Mouse (Mus musculus) neural tube, embryonic 13.5 days (tissue): ENCODE measurements around the gene Dzank1. TPM values are rescaled to one million over a fixed set of nuclear protein-coding genes. Genes with fewer than 3 reads are reported as not detected.

Experiments
- ATAC-seq: fragments of 200-750 bp; cut with Nextera tagmentation; 2 replicates; pipeline ENCODE4 v1.8.0; 2017; ENCODE audit warnings: low read depth, mild to moderate bottlenecking, moderate TSS enrichment, moderate library complexity
- H3K27ac ChIP-seq: fragments of 300-500 bp; sonication (generic); replicated peaks from 2 replicates; pipeline ENCODE4 v1.5.1; 2015; ENCODE audit warnings: moderate library complexity, mild to moderate bottlenecking, inconsistent platforms
- H3K27me3 ChIP-seq: fragments of 300-500 bp; sonication (generic); 2 replicates; pipeline ENCODE4 v1.6.1; 2015; ENCODE audit warnings: mild to moderate bottlenecking, inconsistent platforms
- H3K36me3 ChIP-seq: fragments of 300-500 bp; sonication (generic); 2 replicates; pipeline ENCODE4 v1.6.1; 2015; ENCODE audit warnings: mild to moderate bottlenecking, inconsistent platforms
- H3K4me1 ChIP-seq: fragments of 300-500 bp; sonication (generic); replicated peaks from 2 replicates; pipeline ENCODE4 v1.6.1; 2015; ENCODE audit warnings: inconsistent platforms
- H3K4me2 ChIP-seq: fragments of 300-500 bp; sonication (generic); 2 replicates; pipeline ENCODE4 v1.6.1; 2015; ENCODE audit warnings: inconsistent platforms, mild to moderate bottlenecking, moderate library complexity
- H3K4me3 ChIP-seq: fragments of 300-500 bp; sonication (generic); 2 replicates; pipeline ENCODE4 v1.5.1; 2015; ENCODE audit warnings: mild to moderate bottlenecking, inconsistent platforms
- H3K9ac ChIP-seq: fragments of 300-500 bp; sonication (generic); 2 replicates; pipeline ENCODE4 v1.6.1; 2015; ENCODE audit warnings: moderate library complexity, mild to moderate bottlenecking, inconsistent platforms
- H3K9me3 ChIP-seq: fragments of 300-500 bp; sonication (generic); 2 replicates; pipeline ENCODE4 v1.6.1; 2016; ENCODE audit warnings: inconsistent platforms
- WGBS: fragments of 180-500 bp; shearing (Covaris S2); methylation state at CpG from one replicate; pipeline ENCODE4 v1.1.7; 2015; 5-methylcytosine and 5-hydroxymethylcytosine counted together
- polyA plus RNA-seq: library from polyadenylated mRNA; unstranded; fragments of >200 nt; fragmentation: Nextera tagmentation; extraction: Ambion mirVana; gene quantifications from 2 replicates; pipeline ENCODE4 v1.2.1, GENCODE M21; 2015

The Dzank1 gene
- polyA plus RNA-seq: 9.7 and 12.9 TPM in 2 replicates

DNA sequence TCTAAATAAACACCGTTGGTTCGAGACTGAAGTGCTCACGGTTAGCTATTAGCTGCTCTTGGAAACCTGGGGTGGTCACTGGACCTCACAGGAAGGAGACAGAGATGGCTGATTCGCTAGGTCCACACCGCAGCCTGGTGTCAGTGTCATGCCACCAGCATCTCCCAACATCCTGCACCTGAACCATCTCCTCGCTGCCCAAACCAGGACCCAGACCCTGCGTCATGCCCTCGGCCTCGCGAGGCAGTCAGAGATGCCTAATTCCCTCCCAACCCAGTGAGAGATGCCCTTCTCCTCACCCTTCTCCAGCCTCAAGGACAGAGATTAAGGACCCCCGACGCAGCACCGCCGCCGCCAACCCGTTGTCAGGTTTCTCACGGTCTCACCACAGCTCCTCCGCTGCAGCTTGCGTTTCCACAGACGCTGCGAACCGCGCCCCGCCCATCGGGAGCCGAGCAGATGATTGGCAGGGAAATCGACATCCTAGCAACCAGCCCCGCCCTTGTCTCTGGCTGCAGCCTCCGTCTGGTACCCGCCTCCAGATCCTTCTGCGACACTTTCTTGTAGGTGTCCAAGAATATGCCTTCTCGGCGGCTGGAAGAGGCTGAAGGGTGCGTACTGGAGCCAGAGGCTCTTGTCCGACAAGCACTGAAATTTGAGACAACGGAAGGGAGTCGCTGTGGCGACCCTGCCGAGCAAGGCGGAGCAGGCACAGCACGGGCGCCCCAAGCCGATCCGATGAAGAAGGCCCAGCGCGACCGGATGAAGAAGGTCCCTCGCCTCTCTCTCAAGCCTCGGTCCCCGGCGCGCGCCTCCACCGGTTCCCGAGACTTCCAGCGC, at the start of gene Dzank1, which contains the start of gene Polr3f:
TSS of gene Dzank1 (minus strand) at position 434 of the 840 bp plus-strand sequence.
TSS of gene Polr3f (plus strand) at position 738 of the 840 bp plus-strand sequence.
- Histone ChIP-seq H3K9me3 (no peaks in the 10 kb centered on the region), H3K9ac (peak within 1 kb of the TSS; percentile 92), H3K4me2 (peak within 1 kb of the TSS; percentile 96), H3K4me1 (peaks cover 31% of the 10 kb centered on the region), H3K4me3 (peak within 1 kb of the TSS; percentile 95), H3K36me3 (peaks cover 15% of the 10 kb centered on the region), H3K27me3 (0 out of 2 replicates have a peak, but pooled peaks cover 6% of the 10 kb centered on the region), H3K27ac (peak within 1 kb of the TSS; percentile 97)
- peak; percentile 98 for ATAC-seq
- 1% methylated on average over 56 of the region's 56 CpGs for WGBS

DNA sequence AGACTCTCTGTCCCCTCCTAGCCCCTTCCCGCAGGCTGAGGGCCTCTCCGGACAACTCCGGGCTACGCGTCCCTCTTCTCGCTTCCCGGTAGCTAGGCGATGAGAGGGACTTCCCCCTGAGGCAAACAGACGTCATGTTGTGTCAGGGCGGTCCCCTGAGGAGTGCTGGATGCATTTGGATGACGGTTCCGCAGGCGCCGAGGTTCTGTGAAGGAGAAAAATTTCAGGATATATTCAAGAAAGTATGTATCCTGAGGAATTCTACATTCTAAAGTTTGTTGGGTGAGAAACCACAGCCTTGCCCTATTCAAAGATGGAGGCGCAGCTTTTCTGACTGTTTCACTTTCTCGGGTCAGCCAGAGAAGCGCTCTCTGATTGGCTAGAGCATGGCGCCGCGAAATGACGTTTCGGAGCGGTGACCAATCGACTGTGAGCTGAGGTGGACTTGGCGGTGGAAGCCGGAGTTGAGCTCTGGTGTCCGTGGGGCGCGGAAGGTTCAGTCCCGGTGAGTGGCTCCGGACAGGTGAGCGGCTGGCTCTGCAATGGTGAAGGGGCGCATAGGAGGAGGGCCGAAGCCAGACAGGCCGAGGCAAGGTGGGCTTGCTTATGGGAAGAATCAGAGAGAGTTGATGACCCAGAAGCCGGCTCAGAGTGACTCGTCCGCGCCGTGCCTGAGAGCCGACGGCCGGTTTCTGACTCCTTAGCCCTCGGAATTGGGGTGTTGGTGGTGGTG, 28.8 kb upstream of the Dzank1 start, which contains the start of gene Sec23b:
TSS of gene Sec23b (plus strand) at position 410 of the 733 bp plus-strand sequence.
- Histone ChIP-seq H3K9ac (peak within 1 kb of the TSS; percentile 77), H3K4me1 (peaks cover 18% of the 10 kb centered on the region), H3K4me2 (peak within 1 kb of the TSS; percentile 69), H3K27me3 (no peaks in the 10 kb centered on the region), H3K36me3 (peaks cover 13% of the 10 kb centered on the region), H3K9me3 (no peaks in the 10 kb centered on the region), H3K4me3 (peak within 1 kb of the TSS; percentile 78), H3K27ac (peak within 1 kb of the TSS; percentile 87)
- peak; percentile 98 for ATAC-seq
- under 1% methylated on average over 44 of the region's 44 CpGs for whole genome bisulfite sequencing

DNA sequence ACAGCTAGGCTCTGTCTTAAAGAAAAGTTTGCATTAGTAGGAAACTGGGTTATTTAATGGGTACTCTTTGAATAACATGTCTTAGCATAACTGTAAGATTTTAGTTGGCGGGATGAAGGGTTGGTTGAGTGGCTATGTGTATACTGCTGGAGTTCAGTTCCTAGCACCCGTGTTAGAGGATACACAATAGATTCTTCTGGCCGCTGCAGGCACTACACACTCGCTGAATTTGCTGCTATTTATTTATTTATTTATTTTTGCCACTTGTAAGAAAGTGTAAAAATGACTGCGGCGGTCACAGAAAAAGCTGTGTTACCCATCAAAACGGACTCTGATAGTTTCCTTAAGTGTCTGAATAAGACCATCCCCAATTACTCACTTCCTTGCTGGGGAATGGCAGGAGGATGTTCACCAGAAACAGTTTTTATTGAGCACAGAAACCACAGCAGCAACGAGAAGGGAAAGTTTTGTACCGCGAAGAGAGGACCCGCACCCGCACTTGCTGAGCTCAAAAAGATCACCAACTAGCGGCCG, 28.1 kb upstream of the Dzank1 start:
- no peaks in the 10 kb centered on the region for H3K27me3 ChIP-seq
- H3K4me1 ChIP-seq: peaks cover 18% of the 10 kb centered on the region
- no peaks in the 10 kb centered on the region for H3K9me3 ChIP-seq
- ATAC-seq: peak; percentile 2; the same call in 1 of the 2 replicates
- WGBS: 2% methylated on average over 14 of the region's 14 CpGs
- H3K9ac ChIP-seq: peak overlapping the region; percentile 77
- H3K4me2 ChIP-seq: peak overlapping the region; percentile 69
- H3K4me3 ChIP-seq: peak overlapping the region; percentile 78
- peak overlapping the region; percentile 87 for H3K27ac ChIP-seq
- H3K36me3 ChIP-seq: peaks cover 12% of the 10 kb centered on the region

DNA sequence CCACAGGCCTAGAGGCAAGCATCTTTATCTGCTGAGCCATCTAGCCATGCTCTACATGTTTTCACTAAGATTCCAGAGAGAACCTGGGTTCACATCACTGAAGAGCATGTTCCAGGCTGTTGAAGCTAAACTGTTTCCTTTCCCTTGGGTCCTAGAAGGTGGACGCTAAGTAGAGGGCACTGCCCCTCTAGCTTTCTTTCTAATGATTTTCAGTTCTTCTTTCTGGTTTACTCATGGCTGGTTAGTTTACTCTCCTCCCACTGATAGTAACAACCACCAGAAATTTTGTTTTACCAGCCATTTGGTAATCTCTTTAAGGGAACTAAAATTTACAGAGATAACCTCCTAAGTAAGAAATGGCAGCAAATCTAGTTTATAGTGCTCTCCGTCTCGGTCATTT, 26.7 kb upstream of the Dzank1 start:
- no peak overlapping the region for H3K27ac ChIP-seq
- no peak overlapping the region for H3K4me3 ChIP-seq
- no peaks in the 10 kb centered on the region for H3K27me3 ChIP-seq
- H3K4me2 ChIP-seq: no peak overlapping the region
- H3K4me1 ChIP-seq: peaks cover 28% of the 10 kb centered on the region
- H3K9ac ChIP-seq: no peak overlapping the region
- no peaks in the 10 kb centered on the region for H3K9me3 ChIP-seq
- 90% methylated on average over 3 of the region's 3 CpGs for WGBS
- no peaks in the 10 kb centered on the region for H3K36me3 ChIP-seq
- ATAC-seq: no peak

DNA sequence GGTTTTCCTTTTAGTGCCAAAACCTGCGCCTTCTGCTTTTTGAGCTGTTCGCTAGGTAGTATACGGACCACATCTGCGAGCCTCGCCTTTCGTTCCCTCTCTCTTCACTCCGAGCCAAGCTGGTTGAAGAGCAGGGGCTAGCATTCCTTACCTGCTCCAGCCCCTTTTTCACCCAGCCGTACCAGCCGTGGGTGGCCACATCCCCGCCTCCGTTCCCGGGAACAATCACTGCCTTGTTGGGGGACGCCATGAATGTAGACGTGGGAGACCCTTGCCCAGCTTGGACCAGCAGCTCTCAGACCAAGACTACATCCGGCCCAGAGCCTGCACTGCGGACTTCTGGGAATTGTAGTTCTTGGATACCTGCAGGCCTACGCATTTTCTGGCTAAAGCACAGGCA, 23.3 kb upstream of the Dzank1 start, which contains the start of gene Rbbp9:
TSS of gene Rbbp9 (minus strand) at position 341 of the 400 bp plus-strand sequence.
- Histone ChIP-seq H3K27ac (peak within 1 kb of the TSS; percentile 86), H3K4me1 (peaks cover 15% of the 10 kb centered on the region), H3K9ac (peak within 1 kb of the TSS; percentile 88), H3K27me3 (no peaks in the 10 kb centered on the region), H3K4me3 (peak within 1 kb of the TSS; percentile 80), H3K4me2 (peak within 1 kb of the TSS; percentile 66), H3K36me3 (peaks cover 31% of the 10 kb centered on the region), H3K9me3 (no peaks in the 10 kb centered on the region)
- 0% methylated on average over 17 of the region's 17 CpGs for WGBS
- ATAC-seq: peak; percentile 98

DNA sequence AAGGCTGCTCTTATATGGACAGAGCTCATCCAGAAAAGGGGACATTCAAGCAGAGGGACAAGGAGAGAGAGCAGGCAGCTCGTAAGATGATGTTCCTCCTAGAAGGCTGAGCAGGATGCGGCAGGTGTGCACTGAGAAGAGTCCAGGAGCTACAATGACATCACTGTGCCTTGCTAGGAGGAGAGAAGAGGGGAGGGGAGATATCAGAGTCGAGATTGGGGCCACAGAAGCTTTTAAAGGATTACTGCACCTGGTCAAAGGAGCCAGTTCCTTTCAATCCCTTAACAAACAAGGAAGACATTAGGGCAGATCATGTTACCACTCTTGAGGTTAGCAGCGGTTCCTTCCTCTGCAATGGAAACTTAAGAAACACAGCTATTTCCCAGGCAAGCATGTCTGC, 20.3 kb upstream of the Dzank1 start:
- no peak overlapping the region for H3K4me3 ChIP-seq
- peaks cover 10% of the 10 kb centered on the region for H3K4me1 ChIP-seq
- peaks cover 60% of the 10 kb centered on the region for H3K36me3 ChIP-seq
- H3K27me3 ChIP-seq: no peaks in the 10 kb centered on the region
- H3K9ac ChIP-seq: no peak overlapping the region
- WGBS: 82% methylated on average over 4 of the region's 4 CpGs
- no peak overlapping the region for H3K4me2 ChIP-seq
- H3K9me3 ChIP-seq: no peaks in the 10 kb centered on the region
- ATAC-seq: no peak
- no peak overlapping the region for H3K27ac ChIP-seq

DNA sequence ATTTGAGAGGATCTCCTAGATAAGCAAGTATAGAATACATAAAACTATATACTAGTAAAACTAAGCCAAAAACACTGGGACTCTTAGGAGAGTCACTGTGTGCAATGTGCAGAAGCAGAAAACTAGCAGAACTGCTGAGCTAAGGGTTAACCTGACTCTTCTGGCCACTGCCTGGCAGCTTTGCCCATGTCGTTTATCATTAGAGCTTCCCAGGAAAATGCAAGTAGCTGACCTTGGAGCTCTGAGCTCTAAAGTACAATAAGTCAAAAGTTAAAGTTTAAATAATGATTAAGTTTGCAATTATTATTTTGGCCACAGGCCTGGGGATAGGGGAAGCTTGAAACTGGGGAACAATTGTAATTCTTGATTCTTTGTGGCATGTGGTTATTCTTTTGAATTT, 18.3 kb upstream of the Dzank1 start:
- no peaks in the 10 kb centered on the region for H3K27me3 ChIP-seq
- 70% methylated on average over 1 of the region's 1 CpGs for WGBS
- H3K36me3 ChIP-seq: peaks cover 75% of the 10 kb centered on the region

DNA sequence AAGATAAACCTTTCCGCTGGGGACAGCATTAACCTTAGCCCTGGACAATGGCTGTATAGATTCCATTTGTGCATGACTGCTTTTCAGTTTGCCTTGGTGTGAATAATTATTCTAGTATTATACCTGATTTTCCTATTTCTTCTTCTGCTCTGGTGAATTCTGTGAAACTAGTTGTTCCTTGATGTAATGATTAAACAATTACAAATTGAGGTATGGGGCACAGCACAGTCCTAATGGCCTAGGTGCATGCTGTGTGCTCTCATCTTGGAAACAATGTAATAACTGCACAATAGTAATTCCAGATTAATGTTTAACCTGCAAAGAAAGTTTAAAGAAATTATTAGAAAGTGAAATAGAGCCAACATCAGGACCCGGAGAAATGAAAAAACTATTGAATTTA, 17.8 kb upstream of the Dzank1 start:
- no peaks in the 10 kb centered on the region for H3K9me3 ChIP-seq
- ATAC-seq: no peak
- no peaks in the 10 kb centered on the region for H3K27me3 ChIP-seq
- peaks cover 79% of the 10 kb centered on the region for H3K36me3 ChIP-seq
- H3K4me1 ChIP-seq: peaks cover 9% of the 10 kb centered on the region
- H3K4me3 ChIP-seq: no peak overlapping the region
- 93% methylated on average over 2 of the region's 2 CpGs for WGBS
- H3K27ac ChIP-seq: no peak overlapping the region
- H3K4me2 ChIP-seq: no peak overlapping the region
- no peak overlapping the region for H3K9ac ChIP-seq

More for the DNA sequence above, 18.3 kb upstream of the Dzank1 start:
- Histone ChIP-seq H3K27ac (no peak overlapping the region), H3K4me2 (no peak overlapping the region), H3K4me1 (peaks cover 10% of the 10 kb centered on the region), H3K4me3 (no peak overlapping the region), H3K9ac (no peak overlapping the region), H3K9me3 (no peaks in the 10 kb centered on the region)
- no peak for ATAC-seq

DNA sequence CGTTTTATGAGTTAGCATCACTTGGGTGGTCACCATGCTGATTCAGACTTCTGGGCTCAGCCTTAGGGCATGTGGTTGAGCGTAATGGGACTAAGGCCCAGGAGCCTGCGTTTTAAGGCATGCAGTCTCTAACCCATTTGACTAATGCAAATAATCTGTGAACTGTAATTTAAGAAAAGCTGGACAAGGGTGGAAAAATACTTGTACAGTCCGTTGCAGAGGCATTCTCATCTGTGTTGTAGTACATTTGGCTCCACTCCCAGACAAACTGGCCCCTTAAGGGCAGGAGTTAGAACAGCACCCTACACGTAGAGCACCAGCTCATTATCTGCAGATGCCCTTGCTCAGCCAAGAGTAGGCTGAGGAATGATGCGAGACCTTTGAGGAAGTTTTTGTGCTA, 17.4 kb upstream of the Dzank1 start:
- H3K4me1 ChIP-seq: peaks cover 6% of the 10 kb centered on the region
- no peak overlapping the region for H3K4me2 ChIP-seq
- no peak for ATAC-seq
- no peak overlapping the region for H3K9ac ChIP-seq
- H3K27me3 ChIP-seq: no peaks in the 10 kb centered on the region
- peaks cover 83% of the 10 kb centered on the region for H3K36me3 ChIP-seq
- no peak overlapping the region for H3K27ac ChIP-seq
- no peak overlapping the region for H3K4me3 ChIP-seq
- H3K9me3 ChIP-seq: no peaks in the 10 kb centered on the region
- WGBS: 84% methylated on average over 6 of the region's 6 CpGs

DNA sequence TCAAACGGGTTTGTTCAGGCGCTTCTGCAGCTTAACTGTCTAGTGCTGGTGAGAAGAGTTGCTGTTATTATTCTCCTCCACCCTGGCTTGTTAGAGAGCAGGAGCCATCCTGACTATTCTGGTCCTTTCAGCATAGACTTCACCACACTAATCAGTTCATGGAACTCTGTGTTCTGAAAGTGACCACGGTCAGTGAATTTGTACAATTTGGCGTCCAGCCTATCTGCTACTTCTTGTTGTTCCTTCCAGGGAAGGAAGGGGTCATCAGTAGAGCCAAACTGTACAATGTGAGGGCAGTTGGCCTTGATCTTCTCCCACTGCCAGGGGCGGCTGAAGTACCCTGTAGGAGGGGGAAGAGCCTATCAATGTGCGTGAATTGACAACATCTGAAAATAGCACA, 16.5 kb upstream of the Dzank1 start:
- no peak overlapping the region for H3K27ac ChIP-seq
- no peaks in the 10 kb centered on the region for H3K9me3 ChIP-seq
- no peak overlapping the region for H3K4me3 ChIP-seq
- H3K4me1 ChIP-seq: no peaks in the 10 kb centered on the region
- H3K36me3 ChIP-seq: peaks cover 93% of the 10 kb centered on the region
- H3K9ac ChIP-seq: no peak overlapping the region
- no peak overlapping the region for H3K4me2 ChIP-seq
- WGBS: 91% methylated on average over 6 of the region's 6 CpGs
- no peaks in the 10 kb centered on the region for H3K27me3 ChIP-seq
- ATAC-seq: no peak

DNA sequence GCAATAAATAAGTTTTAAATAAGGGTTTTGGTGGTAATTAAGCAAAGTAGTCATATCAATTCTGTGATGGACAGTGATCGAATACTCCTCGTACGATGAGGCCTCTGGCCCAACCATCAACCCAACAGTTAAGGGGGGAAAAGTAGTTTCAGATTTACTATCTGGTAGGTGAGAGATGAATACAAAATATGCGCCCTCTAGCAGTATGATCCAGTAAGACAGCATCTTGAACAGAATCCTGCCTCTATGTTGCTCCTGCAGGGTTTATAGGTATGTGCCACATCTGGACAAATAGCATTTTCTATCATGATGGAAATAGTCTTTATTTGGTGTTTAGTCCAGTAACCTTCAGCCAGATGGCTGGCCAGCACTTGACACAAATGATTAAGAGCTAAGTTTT, 14.0 kb upstream of the Dzank1 start:
- Histone ChIP-seq H3K4me1 (no peaks in the 10 kb centered on the region), H3K4me3 (no peak overlapping the region), H3K9me3 (no peaks in the 10 kb centered on the region), H3K4me2 (no peak overlapping the region), H3K36me3 (peaks cover 93% of the 10 kb centered on the region), H3K9ac (no peak overlapping the region), H3K27me3 (no peaks in the 10 kb centered on the region), H3K27ac (no peak overlapping the region)
- no peak for ATAC-seq
- WGBS: 88% methylated on average over 4 of the region's 4 CpGs

DNA sequence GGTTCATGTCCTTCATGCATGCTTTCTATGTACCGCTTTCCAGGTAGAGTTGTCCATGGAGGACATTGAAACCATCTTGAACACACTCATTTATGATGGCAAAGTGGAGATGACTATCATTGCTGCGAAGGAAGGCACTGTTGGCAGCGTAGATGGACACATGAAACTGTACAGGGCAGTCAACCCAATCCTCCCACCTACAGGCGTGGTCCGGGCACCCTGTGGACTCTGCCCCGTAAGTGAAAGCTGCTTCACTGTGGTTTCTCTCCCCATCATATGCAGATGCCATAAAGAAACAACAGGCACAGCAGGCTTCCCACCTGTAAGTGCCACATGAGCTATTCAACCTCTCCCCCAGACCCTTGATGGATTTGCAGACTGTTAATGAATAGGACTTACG, 9.9 kb upstream of the Dzank1 start:
- H3K4me3 ChIP-seq: no peak overlapping the region
- H3K4me2 ChIP-seq: no peak overlapping the region
- H3K9ac ChIP-seq: no peak overlapping the region
- H3K4me1 ChIP-seq: no peaks in the 10 kb centered on the region
- H3K9me3 ChIP-seq: no peaks in the 10 kb centered on the region
- H3K27ac ChIP-seq: no peak overlapping the region
- ATAC-seq: no peak
- 95% methylated on average over 7 of the region's 7 CpGs for WGBS
- H3K27me3 ChIP-seq: no peaks in the 10 kb centered on the region
- peaks cover 92% of the 10 kb centered on the region for H3K36me3 ChIP-seq
